Mouse (Mus musculus): ENCODE data around the gene Klk12. TPM values are rescaled to one million over a fixed set of nuclear protein-coding genes. Genes with fewer than 3 reads are reported as not detected.

Klk12 gene
- polyA plus RNA-seq, 1 experiment from 2014 or later: not detected

DNA sequence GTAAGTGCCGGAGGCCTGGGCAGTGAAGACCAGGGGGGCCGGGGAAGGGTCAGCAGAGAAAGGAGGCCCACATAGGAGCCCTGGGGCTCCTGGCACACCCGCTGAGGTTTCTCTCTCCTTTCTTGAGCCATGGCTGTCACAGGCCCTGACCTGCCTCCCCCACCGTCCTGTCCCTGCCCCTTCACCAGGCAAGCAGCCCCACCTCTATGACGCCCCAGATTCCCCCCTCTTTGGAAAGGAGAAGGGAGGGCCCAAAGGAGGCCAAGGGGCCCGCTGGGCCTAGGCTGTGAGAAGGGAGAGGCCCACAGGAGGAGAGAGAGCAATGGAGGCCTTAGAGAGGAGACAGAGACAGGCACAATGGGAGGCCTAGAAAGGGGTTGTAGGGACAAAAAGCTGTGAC is 6.1 kb downstream of the Klk12 start:
- H3K9me3 ChIP-seq (ENCODE audit: control insufficient read depth, low read length): no peaks in the 10 kb centered on the region
- ATAC-seq (replicated peaks; ENCODE audit: low FRiP score): no peak
- no peak overlapping the region for H3K9ac ChIP-seq (ENCODE audit: low read length)
- no peak for DNase-seq (ENCODE audit: low spot score)
- H3K36me3 ChIP-seq (ENCODE audit: control insufficient read depth, insufficient read depth, low read length): no peaks in the 10 kb centered on the region
- 45% methylated on average over 6 of the region's 6 CpGs for WGBS
- H3K4me2 ChIP-seq (ENCODE audit: low read depth, low read length, severe bottlenecking): no peak overlapping the region
- H3K27ac ChIP-seq (ENCODE audit: low read depth, low read length): no peak overlapping the region
- no peak overlapping the region for H3K4me3 ChIP-seq (ENCODE audit: low read depth, low read length)
- H3K4me1 ChIP-seq (replicated peaks; ENCODE audit: control insufficient read depth, insufficient read depth, low read length): no peaks in the 10 kb centered on the region
- H3K27me3 ChIP-seq (ENCODE audit: control insufficient read depth, insufficient read depth, low read length): no peaks in the 10 kb centered on the region

DNA sequence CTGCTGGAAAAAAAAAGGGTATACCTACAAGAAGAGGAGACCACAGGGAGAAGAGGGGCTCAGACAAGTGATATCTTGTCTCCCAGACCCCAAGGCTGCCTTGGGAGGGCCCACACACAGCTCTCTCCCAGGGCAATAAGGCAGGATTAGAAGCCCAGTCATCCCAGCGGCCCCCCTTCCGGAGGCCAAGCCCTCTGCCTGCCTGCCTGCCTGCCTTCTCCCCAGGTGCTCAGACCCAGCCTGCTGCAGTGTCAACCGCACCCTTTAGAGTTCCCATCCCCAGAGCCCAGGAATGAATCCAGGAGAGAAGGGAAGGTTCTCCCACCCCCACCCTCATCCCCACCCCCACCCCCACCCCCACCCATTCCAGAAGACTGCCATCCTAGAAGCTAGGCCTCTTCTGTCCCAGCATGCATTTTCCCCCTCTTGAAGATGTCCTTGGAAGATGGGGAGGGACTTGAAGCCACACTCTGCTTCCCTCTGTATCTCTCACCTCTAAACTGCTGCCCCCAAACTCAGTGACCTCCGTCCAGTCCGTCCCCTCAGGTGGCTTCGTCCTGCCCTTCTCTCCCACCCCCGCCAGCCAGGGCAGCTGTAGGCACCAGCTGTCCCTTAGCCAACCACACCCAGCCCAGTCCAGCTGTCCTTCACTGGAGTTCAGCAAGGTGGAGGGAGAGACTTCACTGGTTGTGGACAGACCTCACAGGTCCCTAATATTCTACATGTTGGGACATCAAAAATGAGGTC is 6.8 kb downstream of the Klk12 start:
- WGBS: 43% methylated on average over 7 of the region's 7 CpGs
- Histone ChIP-seq H3K9me3 (ENCODE audit: control insufficient read depth, low read length) (no peaks in the 10 kb centered on the region), H3K4me2 (ENCODE audit: low read depth, low read length, severe bottlenecking) (no peak overlapping the region), H3K4me1 (replicated peaks; ENCODE audit: control insufficient read depth, insufficient read depth, low read length) (no peaks in the 10 kb centered on the region), H3K27ac (ENCODE audit: low read depth, low read length) (no peak overlapping the region), H3K27me3 (ENCODE audit: control insufficient read depth, insufficient read depth, low read length) (no peaks in the 10 kb centered on the region), H3K9ac (ENCODE audit: low read length) (no peak overlapping the region), H3K4me3 (ENCODE audit: low read depth, low read length) (no peak overlapping the region), H3K36me3 (ENCODE audit: control insufficient read depth, insufficient read depth, low read length) (no peaks in the 10 kb centered on the region)
- DNase-seq (ENCODE audit: low spot score): no peak
- no peak for ATAC-seq (replicated peaks; ENCODE audit: low FRiP score)

- ATAC-seq (replicated peaks; ENCODE audit: low FRiP score): no peak
- H3K27ac ChIP-seq (ENCODE audit: low read depth, low read length): no peak overlapping the region
- H3K4me2 ChIP-seq (ENCODE audit: low read depth, low read length, severe bottlenecking): no peak overlapping the region
- no peaks in the 10 kb centered on the region for H3K9me3 ChIP-seq (ENCODE audit: control insufficient read depth, low read length)
- no peak overlapping the region for H3K4me3 ChIP-seq (ENCODE audit: low read depth, low read length)
- H3K9ac ChIP-seq (ENCODE audit: low read length): no peak overlapping the region
- no peaks in the 10 kb centered on the region for H3K27me3 ChIP-seq (ENCODE audit: control insufficient read depth, insufficient read depth, low read length)
- 86% methylated on average over 5 of the region's 5 CpGs for WGBS
- DNase-seq (ENCODE audit: low spot score): no peak
- no peaks in the 10 kb centered on the region for H3K4me1 ChIP-seq (replicated peaks; ENCODE audit: control insufficient read depth, insufficient read depth, low read length)
- H3K36me3 ChIP-seq (ENCODE audit: control insufficient read depth, insufficient read depth, low read length): no peaks in the 10 kb centered on the region
Measured at GRCm38 (mm10) chr7:43776506-43776905, 7.8 kb downstream of the Klk12 start.

DNA sequence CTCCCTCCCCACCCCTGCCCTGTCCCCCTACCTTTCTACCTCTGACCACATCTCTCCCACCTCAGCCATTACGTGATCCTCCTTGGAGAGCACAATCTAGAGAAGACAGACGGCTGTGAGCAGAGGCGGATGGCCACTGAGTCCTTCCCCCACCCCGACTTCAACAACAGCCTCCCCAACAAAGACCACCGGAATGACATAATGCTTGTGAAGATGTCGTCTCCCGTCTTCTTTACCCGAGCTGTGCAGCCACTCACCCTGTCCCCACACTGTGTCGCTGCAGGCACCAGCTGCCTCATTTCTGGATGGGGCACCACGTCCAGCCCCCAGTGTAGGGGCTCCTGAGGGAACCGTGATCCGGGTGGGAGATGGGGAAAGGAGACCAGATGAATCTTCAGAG is 8.7 kb downstream of the Klk12 start:
- 88% methylated on average over 12 of the region's 12 CpGs for WGBS
- Histone ChIP-seq H3K27ac (ENCODE audit: low read depth, low read length) (no peak overlapping the region), H3K4me3 (ENCODE audit: low read depth, low read length) (no peak overlapping the region)

DNA sequence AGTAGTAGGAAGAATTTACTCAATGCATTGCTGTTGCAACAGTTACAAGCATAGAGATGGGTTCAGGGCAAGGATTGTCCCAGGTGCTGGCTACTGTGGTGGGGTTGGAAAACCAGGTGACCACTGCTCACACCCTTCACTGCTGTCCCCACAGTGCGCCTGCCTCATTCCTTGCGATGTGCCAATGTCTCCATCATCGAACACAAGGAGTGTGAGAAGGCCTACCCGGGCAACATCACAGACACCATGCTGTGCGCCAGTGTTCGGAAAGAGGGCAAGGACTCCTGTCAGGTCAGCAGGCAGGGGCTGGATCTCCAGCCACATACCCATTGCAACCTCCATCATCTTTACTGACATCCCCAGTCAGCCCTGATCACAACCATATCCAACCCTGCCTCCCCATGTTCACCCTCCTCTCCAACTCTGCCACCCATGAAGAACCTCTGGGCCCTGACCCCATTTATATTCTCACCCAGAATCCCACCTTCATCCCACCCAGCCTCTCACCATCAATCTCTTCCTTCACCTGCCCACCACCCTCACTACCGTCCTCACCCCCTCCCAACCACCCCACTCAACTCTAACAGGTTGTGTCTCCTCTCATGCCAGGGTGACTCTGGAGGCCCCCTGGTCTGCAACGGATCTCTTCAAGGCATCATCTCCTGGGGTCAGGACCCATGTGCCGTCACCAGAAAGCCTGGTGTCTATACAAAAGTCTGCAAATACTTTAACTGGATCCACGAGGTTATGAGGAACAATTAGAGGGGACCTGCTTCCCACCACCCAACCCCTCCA is 9.7 kb downstream of the Klk12 start:
- no peak overlapping the region for H3K4me3 ChIP-seq (ENCODE audit: low read depth, low read length)
- WGBS: 81% methylated on average over 10 of the region's 10 CpGs
- ATAC-seq (replicated peaks; ENCODE audit: low FRiP score): no peak

More for the DNA sequence above, 8.7 kb downstream of the Klk12 start:
- Histone ChIP-seq H3K27me3 (ENCODE audit: control insufficient read depth, insufficient read depth, low read length) (no peaks in the 10 kb centered on the region), H3K36me3 (ENCODE audit: control insufficient read depth, insufficient read depth, low read length) (no peaks in the 10 kb centered on the region), H3K4me1 (replicated peaks; ENCODE audit: control insufficient read depth, insufficient read depth, low read length) (no peaks in the 10 kb centered on the region), H3K9ac (ENCODE audit: low read length) (no peak overlapping the region), H3K9me3 (ENCODE audit: control insufficient read depth, low read length) (no peaks in the 10 kb centered on the region), H3K4me2 (ENCODE audit: low read depth, low read length, severe bottlenecking) (no peak overlapping the region)
- ATAC-seq (replicated peaks; ENCODE audit: low FRiP score) (no peak), DNase-seq (ENCODE audit: low spot score) (no peak)

GRCm38 (mm10) chr7:43780241-43780640 is 11.5 kb downstream of the Klk12 start:
- 0 out of 2 replicates have a peak, but pooled peaks cover 2% of the 10 kb centered on the region for H3K4me1 ChIP-seq (replicated peaks; ENCODE audit: control insufficient read depth, insufficient read depth, low read length)
- no peaks in the 10 kb centered on the region for H3K9me3 ChIP-seq (ENCODE audit: control insufficient read depth, low read length)
- ATAC-seq (replicated peaks; ENCODE audit: low FRiP score): no peak
- DNase-seq (ENCODE audit: low spot score): no peak
- 78% methylated on average over 6 of the region's 6 CpGs for WGBS
- no peak overlapping the region for H3K27ac ChIP-seq (ENCODE audit: low read depth, low read length)
- H3K36me3 ChIP-seq (ENCODE audit: control insufficient read depth, insufficient read depth, low read length): no peaks in the 10 kb centered on the region
- no peak overlapping the region for H3K4me2 ChIP-seq (ENCODE audit: low read depth, low read length, severe bottlenecking)
- no peak overlapping the region for H3K4me3 ChIP-seq (ENCODE audit: low read depth, low read length)
- no peak overlapping the region for H3K9ac ChIP-seq (ENCODE audit: low read length)
- H3K27me3 ChIP-seq (ENCODE audit: control insufficient read depth, insufficient read depth, low read length): no peaks in the 10 kb centered on the region; the same call in 1 of the 2 replicates

More for the DNA sequence above, 9.7 kb downstream of the Klk12 start:
- DNase-seq (ENCODE audit: low spot score): no peak
- H3K36me3 ChIP-seq (ENCODE audit: control insufficient read depth, insufficient read depth, low read length): no peaks in the 10 kb centered on the region
- H3K9ac ChIP-seq (ENCODE audit: low read length): no peak overlapping the region
- H3K27me3 ChIP-seq (ENCODE audit: control insufficient read depth, insufficient read depth, low read length): no peaks in the 10 kb centered on the region; the same call in 1 of the 2 replicates
- H3K9me3 ChIP-seq (ENCODE audit: control insufficient read depth, low read length): no peaks in the 10 kb centered on the region
- no peak overlapping the region for H3K4me2 ChIP-seq (ENCODE audit: low read depth, low read length, severe bottlenecking)
- no peak overlapping the region for H3K27ac ChIP-seq (ENCODE audit: low read depth, low read length)
- 0 out of 2 replicates have a peak, but pooled peaks cover 2% of the 10 kb centered on the region for H3K4me1 ChIP-seq (replicated peaks; ENCODE audit: control insufficient read depth, insufficient read depth, low read length)

GRCm38 (mm10) chr7:43780746-43781145 is 12.0 kb downstream of the Klk12 start, which contains the start of gene Klk10:
Gene Klk10 (plus strand): TSS chr7:43781035.
- Histone ChIP-seq H3K36me3 (ENCODE audit: control insufficient read depth, insufficient read depth, low read length) (no peaks in the 10 kb centered on the region), H3K4me1 (replicated peaks; ENCODE audit: control insufficient read depth, insufficient read depth, low read length) (0 out of 2 replicates have a peak, but pooled peaks cover 2% of the 10 kb centered on the region), H3K4me3 (ENCODE audit: low read depth, low read length) (no peak within 1 kb of the TSS), H3K4me2 (ENCODE audit: low read depth, low read length, severe bottlenecking) (no peak within 1 kb of the TSS), H3K27me3 (ENCODE audit: control insufficient read depth, insufficient read depth, low read length) (no peaks in the 10 kb centered on the region; the same call in 1 of the 2 replicates), H3K9me3 (ENCODE audit: control insufficient read depth, low read length) (no peaks in the 10 kb centered on the region), H3K27ac (ENCODE audit: low read depth, low read length) (no peak within 1 kb of the TSS), H3K9ac (ENCODE audit: low read length) (no peak within 1 kb of the TSS)
- WGBS: 46% methylated on average over 5 of the region's 5 CpGs
- DNase-seq (ENCODE audit: low spot score) (no peak), ATAC-seq (replicated peaks; ENCODE audit: low FRiP score) (no peak)

GRCm38 (mm10) chr7:43781541-43781940 is 12.8 kb downstream of the Klk12 start:
- ATAC-seq (replicated peaks; ENCODE audit: low FRiP score): no peak
- Histone ChIP-seq H3K27ac (ENCODE audit: low read depth, low read length) (no peak overlapping the region), H3K9ac (ENCODE audit: low read length) (no peak overlapping the region), H3K4me3 (ENCODE audit: low read depth, low read length) (no peak overlapping the region), H3K36me3 (ENCODE audit: control insufficient read depth, insufficient read depth, low read length) (no peaks in the 10 kb centered on the region), H3K4me1 (replicated peaks; ENCODE audit: control insufficient read depth, insufficient read depth, low read length) (0 out of 2 replicates have a peak, but pooled peaks cover 2% of the 10 kb centered on the region), H3K9me3 (ENCODE audit: control insufficient read depth, low read length) (no peaks in the 10 kb centered on the region), H3K4me2 (ENCODE audit: low read depth, low read length, severe bottlenecking) (no peak overlapping the region), H3K27me3 (ENCODE audit: control insufficient read depth, insufficient read depth, low read length) (no peaks in the 10 kb centered on the region; the same call in 1 of the 2 replicates)
- 87% methylated on average over 11 of the region's 11 CpGs for WGBS
- DNase-seq (ENCODE audit: low spot score): no peak
